ENCODE assay signal across 30 mouse cellular contexts in the genomic region with DNA sequence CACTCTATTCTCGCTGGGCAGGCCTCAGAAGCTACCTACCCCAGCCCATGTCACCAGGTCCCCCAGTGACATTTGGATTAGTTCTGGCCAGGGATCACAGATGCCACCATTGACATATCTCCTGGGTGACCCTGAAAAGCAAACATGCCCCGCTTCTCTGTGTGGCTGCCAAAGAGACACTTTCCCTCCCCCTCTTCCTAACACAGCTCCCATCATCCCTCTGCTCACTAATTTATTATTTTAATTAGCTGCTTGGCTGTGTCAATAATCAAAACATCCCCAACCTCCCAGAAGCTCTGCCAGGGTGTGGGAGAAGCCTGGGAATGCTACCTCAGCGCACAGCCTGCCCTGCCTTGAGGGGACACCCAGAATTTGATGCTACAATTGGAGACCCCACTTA. TPM values are rescaled to one million over a fixed set of nuclear protein-coding genes. Genes with fewer than 3 reads are reported as not detected.
A peak's percentile ranks its signal among the peaks of the same experiment; 100 is the strongest.
DNase-seq lines count a peak whose midpoint lies in the region; ATAC-seq and TF ChIP-seq lines count a peak whose summit lies in the region.
"Had no signal": no experiment of that assay in that cellular context is flagged by ENCODE, and none has a peak within 500 bp of the region (broad histone marks: within the 10 kb centered on the region; RNA-seq: fewer than 3 reads in every experiment).

No protein-coding gene starts in this region.

- 66% methylated on average over 3 of the region's 3 CpGs for WGBS in forebrain, embryonic 16.5 days
- WGBS in forebrain, embryonic 12.5 days = 79% methylated on average over 3 of the region's 3 CpGs

- no peak overlapping the region for H3K4me2 ChIP-seq in forebrain, embryonic 16.5 days (ENCODE audit: low read length)
- no peak overlapping the region for H3K4me2 ChIP-seq in forebrain, embryonic 12.5 days
- H3K4me2 ChIP-seq: embryonic facial prominence, embryonic 12.5 days; heart, embryonic 15.5 days; hindbrain, embryonic 15.5 days; intestine, embryonic 15.5 days; limb, embryonic 15.5 days; liver, embryonic 13.5 days had no signal

- peak; percentile 42; the same call in 1 of the 2 replicates for ATAC-seq in forebrain, embryonic 16.5 days
- no peak for ATAC-seq in forebrain, embryonic 12.5 days (ENCODE audit: low FRiP score)
- ATAC-seq: activated CD4-positive, CD25-positive, alpha-beta regulatory T cell, adult 4 months; intestine, embryonic 15.5 days; lung, postnatal 0 days had no signal

- H3K4me3 ChIP-seq in forebrain, embryonic 16.5 days (replicated peaks; ENCODE audit: low read length) = no peak overlapping the region
- no peak overlapping the region for H3K4me3 ChIP-seq in forebrain, embryonic 12.5 days (replicated peaks)
- H3K4me3 ChIP-seq in layer of hippocampus, adult 2 months = no peak overlapping the region
- H3K4me3 ChIP-seq: embryonic facial prominence, embryonic 12.5 days; heart, embryonic 10.5 days; heart, embryonic 15.5 days; hindbrain, embryonic 15.5 days; intestine, embryonic 15.5 days; limb, embryonic 10.5 days; limb, embryonic 15.5 days; liver, embryonic 13.5 days; megakaryocyte, embryonic 14.5 days had no signal

- H3K9ac ChIP-seq in forebrain, embryonic 16.5 days (replicated peaks; ENCODE audit: low read depth, low read length) = no peak overlapping the region
- H3K9ac ChIP-seq in forebrain, embryonic 12.5 days = no peak overlapping the region
- H3K9ac ChIP-seq: embryonic facial prominence, embryonic 12.5 days; heart, embryonic 15.5 days; hindbrain, embryonic 15.5 days; intestine, embryonic 15.5 days; limb, embryonic 15.5 days; liver, embryonic 13.5 days had no signal

- H3K9me3 ChIP-seq in forebrain, embryonic 16.5 days (ENCODE audit: control insufficient read depth, low read length) = peaks cover 4% of the 10 kb centered on the region; the same call in 1 of the 2 replicates
- peaks cover 5% of the 10 kb centered on the region; the same call in 1 of the 2 replicates for H3K9me3 ChIP-seq in forebrain, embryonic 12.5 days
- H3K9me3 ChIP-seq: heart, embryonic 10.5 days; heart, embryonic 15.5 days; hindbrain, embryonic 15.5 days; intestine, embryonic 15.5 days; limb, embryonic 10.5 days; limb, embryonic 15.5 days; liver, embryonic 13.5 days had no signal

- DNase-seq in layer of hippocampus, adult 2 months (ENCODE audit: low spot score in 2 of 2) = no peak
- no peak for DNase-seq in layer of hippocampus, adult 9-11 months
- DNase-seq in retina, postnatal 1 day = peak; percentile 24
- no peak for DNase-seq in retina, embryonic 14.5 days (ENCODE audit: low spot score)
- no peak for DNase-seq in left cerebral cortex, adult 9 months (ENCODE audit: low spot score in 2 of 2)
- DNase-seq: B cell, adult 2 months; cerebellum, adult 11 months; cerebellum, adult 9-10 months; gastrocnemius, postnatal 25 days; heart, adult 11 months; kidney, adult 2 months; kidney, postnatal 36 days; layer of hippocampus, postnatal 36 days; liver, embryonic 13.5 days; lung, adult 18-20 months; lung, postnatal 4 days; thymus, adult 2 months; thymus, postnatal 36 days had no signal

- H3K36me3 ChIP-seq in forebrain, embryonic 16.5 days (ENCODE audit: control insufficient read depth, insufficient read depth) = peaks cover 9% of the 10 kb centered on the region; the same call in 1 of the 2 replicates
- peaks cover 7% of the 10 kb centered on the region; the same call in 1 of the 2 replicates for H3K36me3 ChIP-seq in forebrain, embryonic 12.5 days (replicated peaks)
- H3K36me3 ChIP-seq: heart, embryonic 10.5 days; heart, embryonic 15.5 days; hindbrain, embryonic 15.5 days; intestine, embryonic 15.5 days; liver, embryonic 13.5 days had no signal

- no peak for TF ChIP-seq CTCF in layer of hippocampus, adult 2 months (conservative IDR thresholded peaks at IDR 0.05)

- peaks cover 3% of the 10 kb centered on the region; the same call in 1 of the 2 replicates for H3K4me1 ChIP-seq in forebrain, embryonic 16.5 days (replicated peaks; ENCODE audit: control insufficient read depth, insufficient read depth, low read length)
- no peaks in the 10 kb centered on the region for H3K4me1 ChIP-seq in forebrain, embryonic 12.5 days
- H3K4me1 ChIP-seq: heart, embryonic 15.5 days; intestine, embryonic 15.5 days; megakaryocyte, embryonic 14.5 days had no signal

- no peak overlapping the region for H3K27ac ChIP-seq in forebrain, embryonic 16.5 days (ENCODE audit: low read length)
- no peak overlapping the region for H3K27ac ChIP-seq in forebrain, embryonic 12.5 days
- peak overlapping the region; percentile 39; the same call in 1 of the 2 replicates for H3K27ac ChIP-seq in layer of hippocampus, adult 2 months
- H3K27ac ChIP-seq: embryonic facial prominence, embryonic 12.5 days; heart, embryonic 10.5 days; heart, embryonic 15.5 days; hindbrain, embryonic 15.5 days; intestine, embryonic 15.5 days; limb, embryonic 10.5 days; limb, embryonic 15.5 days; liver, embryonic 13.5 days had no signal

- no peaks in the 10 kb centered on the region for H3K27me3 ChIP-seq in forebrain, embryonic 16.5 days (replicated peaks; ENCODE audit: control insufficient read depth, insufficient read depth, low read length)
- H3K27me3 ChIP-seq in forebrain, embryonic 12.5 days = no peaks in the 10 kb centered on the region
- H3K27me3 ChIP-seq: embryonic facial prominence, embryonic 12.5 days; hindbrain, embryonic 15.5 days; intestine, embryonic 15.5 days; limb, embryonic 15.5 days; liver, embryonic 13.5 days had no signal

RNA-seq across cellular contexts. Expression of a gene that starts 29.6 kb away (rescaled TPM):
- 9.6 and 12.5 TPM in 2 replicates for polyA plus RNA-seq in forebrain, embryonic 16.5 days (2015; fragmentation: Nextera tagmentation; extraction: Ambion mirVana)
- polyA plus RNA-seq in forebrain, embryonic 12.5 days (2016; fragmentation: Nextera tagmentation; extraction: Ambion mirVana) = 11.9 and 13.0 TPM in 2 replicates
- total RNA-seq in layer of hippocampus, adult 2 months (2021) = 1 to 10 TPM; 1.7 to 3.2 TPM
- polyA plus RNA-seq: activated CD4-positive, CD25-positive, alpha-beta regulatory T cell, adult 4 months had no signal
